Mouse (Mus musculus) gastrocnemius, adult 2 months (tissue): ENCODE measurements around the gene Mri1. TPM values are rescaled to one million over a fixed set of nuclear protein-coding genes. Genes with fewer than 3 reads are reported as not detected.

ENCODE experiments used
- DNase-seq: peaks from one replicate; pipeline ENCODE4 v3.0.0; 2022
- H3K27ac ChIP-seq: fragments of 200-600 bp; 2 replicates; pipeline ENCODE4 v1.8.1; 2022; ENCODE audit warnings: mild to moderate bottlenecking
- H3K4me3 ChIP-seq: fragments of 200-600 bp; 2 replicates; pipeline ENCODE4 v1.8.1; 2022; ENCODE audit warnings: mild to moderate bottlenecking, moderate library complexity
- CTCF ChIP-seq: fragments of 200-600 bp; IDR thresholded peaks from 2 replicates; pipeline ENCODE4 v1.8.1; 2022; ENCODE audit warnings: antibody characterized with exemption, mild to moderate bottlenecking, moderate library complexity
- intact Hi-C: fragments of 180-260 bp; cut with DNase I; formaldehyde crosslinking; loops from one replicate; pipeline ENCODE4 v1.15.1; 2025
- total RNA-seq, 2 experiments: library from RNA; stranded (reverse); gene quantifications; 2 replicates each; pipeline ENCODE4 v1.2.3; 2021

The Mri1 gene
- total RNA-seq, 2 experiments from 2014 or later, result 14.0 to 15.9 TPM

DNA sequence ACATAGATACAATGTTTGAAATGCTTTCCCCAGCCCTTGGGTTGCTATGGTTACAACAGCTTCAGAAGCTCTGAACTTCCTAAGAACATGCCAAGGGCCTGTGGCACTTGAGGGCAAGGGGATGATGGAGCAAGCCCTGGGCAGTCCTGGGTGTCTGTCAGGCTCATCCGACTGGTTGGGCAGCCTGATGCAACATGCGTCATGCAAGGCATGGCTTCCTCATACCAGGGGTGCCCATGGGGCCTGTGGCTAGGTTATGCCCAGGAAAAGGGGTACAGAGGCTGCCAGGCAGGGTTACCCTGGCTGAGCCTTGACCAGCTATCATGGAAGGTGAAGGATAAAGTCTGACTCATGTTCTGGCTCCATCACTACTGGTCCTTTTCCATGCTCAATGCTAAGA is 24.1 kb downstream of the Mri1 start:
- no peak for DNase-seq
- TF ChIP-seq CTCF, result no peak
- intact Hi-C loops, result no loop called here
- no peak overlapping the region for H3K27ac ChIP-seq
- no peak overlapping the region for H3K4me3 ChIP-seq

DNA sequence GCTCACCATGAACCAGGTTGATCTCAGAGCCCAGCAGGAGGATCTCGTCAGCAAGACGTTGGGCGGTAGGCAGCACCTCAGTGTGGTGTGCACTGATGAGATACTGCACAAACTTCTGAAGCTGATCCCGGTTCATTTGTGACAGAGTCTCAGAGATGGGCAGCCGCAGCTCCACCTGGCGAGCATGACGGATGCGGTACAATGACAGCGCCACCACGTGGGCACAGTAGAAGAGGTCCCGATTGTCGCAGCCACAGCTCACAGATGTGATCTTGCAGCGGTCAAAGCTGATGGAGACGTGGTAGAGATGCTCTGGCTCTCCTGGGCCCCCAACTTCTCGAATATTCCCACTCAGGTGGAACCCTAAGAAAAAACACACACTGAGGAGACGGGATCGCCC is 26.4 kb downstream of the Mri1 start:
- peak; percentile 31 for TF ChIP-seq CTCF
- intact Hi-C loops, result no loop called here
- H3K27ac ChIP-seq, result no peak overlapping the region
- no peak overlapping the region for H3K4me3 ChIP-seq
- DNase-seq, result no peak

- intact Hi-C loops, result no loop called here
- no peak for DNase-seq
- TF ChIP-seq CTCF, result no peak
- Histone ChIP-seq H3K27ac (peak overlapping the region; percentile 53), H3K4me3 (no peak overlapping the region)
These were observed 33.6 kb downstream of the Mri1 start for GRCm38 (mm10) chr8:84223322-84224029.

DNA sequence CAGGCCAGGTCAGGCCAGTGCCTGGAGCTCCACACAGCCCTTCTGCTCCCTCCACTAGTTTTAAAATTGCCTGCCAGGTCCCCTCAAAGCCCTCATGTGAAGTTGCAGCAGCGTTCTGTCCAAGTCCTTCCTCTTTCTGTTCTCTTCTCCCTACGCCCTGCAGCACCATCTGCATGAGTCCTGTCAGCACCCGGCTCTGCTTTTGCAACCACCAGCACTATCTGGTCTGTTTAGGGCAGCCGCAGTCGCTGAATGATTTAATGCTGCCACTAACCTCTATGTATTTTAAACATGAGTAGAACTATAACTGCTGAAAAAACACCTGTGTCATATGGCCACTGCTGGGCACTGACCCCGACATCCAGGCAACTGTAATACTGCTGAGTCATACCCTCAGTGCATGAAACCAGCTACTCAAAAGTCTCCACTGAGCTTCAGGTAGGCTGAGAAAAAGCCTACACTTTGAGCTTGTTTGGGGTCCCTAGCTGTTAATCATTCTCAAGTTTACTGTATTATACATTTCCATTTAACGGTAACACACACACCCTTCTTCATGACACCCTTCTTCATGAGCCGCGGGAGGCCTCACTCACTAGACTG is 34.5 kb downstream of the Mri1 start:
- peak overlapping the region; percentile 53 for H3K27ac ChIP-seq
- no peak overlapping the region for H3K4me3 ChIP-seq
- no peak for TF ChIP-seq CTCF
- no peak for DNase-seq
- intact Hi-C loops, result no loop called here

DNA sequence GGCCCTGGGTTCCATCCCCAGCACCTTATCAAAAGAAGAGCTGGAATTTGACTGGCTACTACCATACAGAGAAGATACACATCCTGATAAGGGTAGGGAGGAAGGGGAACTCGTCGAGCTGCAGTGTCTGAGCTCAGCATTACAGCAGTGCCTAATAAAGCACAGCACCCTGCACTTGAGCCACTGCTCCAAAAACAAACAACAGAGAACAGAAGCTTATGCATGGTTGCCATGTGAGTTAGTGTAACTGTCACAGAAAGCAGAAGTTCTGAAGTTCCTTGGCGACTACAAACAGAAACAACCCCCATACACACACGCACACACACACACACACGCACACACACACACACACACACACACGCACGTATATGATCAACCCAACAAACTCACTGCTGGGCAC is 37.0 kb downstream of the Mri1 start:
- Histone ChIP-seq H3K4me3 (no peak overlapping the region), H3K27ac (peak overlapping the region; percentile 43)
- no peak for TF ChIP-seq CTCF
- DNase-seq, result no peak
- intact Hi-C loops, result no loop called here

GRCm38 (mm10) chr8:84218143-84218542 is 39.0 kb downstream of the Mri1 start:
- Histone ChIP-seq H3K4me3 (no peak overlapping the region), H3K27ac (no peak overlapping the region)
- DNase-seq, result no peak
- intact Hi-C loops, result no loop called here
- no peak for TF ChIP-seq CTCF

GRCm38 (mm10) chr8:84217206-84217605 is 39.9 kb downstream of the Mri1 start:
- intact Hi-C loops, result no loop called here
- no peak for TF ChIP-seq CTCF
- Histone ChIP-seq H3K27ac (no peak overlapping the region), H3K4me3 (no peak overlapping the region)
- DNase-seq, result no peak

DNA sequence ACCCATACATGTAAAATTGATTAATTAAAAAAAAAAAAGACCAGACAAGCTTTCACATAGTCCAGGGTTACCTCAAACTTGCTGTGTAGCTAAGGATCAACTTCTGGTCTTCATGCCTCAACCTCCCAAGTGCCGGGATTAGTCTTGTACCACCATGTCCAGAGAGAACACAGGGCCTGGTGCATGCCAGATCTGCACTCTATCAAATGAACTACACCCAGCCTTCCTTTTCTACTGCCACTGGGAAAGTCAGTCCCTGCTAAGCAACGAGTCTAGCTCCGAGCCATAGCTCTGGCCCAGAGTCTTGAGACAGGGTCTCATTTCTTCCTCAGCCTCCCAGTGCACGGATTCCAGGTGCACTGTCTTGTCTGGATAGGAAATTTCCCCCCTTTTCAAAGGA is 43.8 kb downstream of the Mri1 start:
- TF ChIP-seq CTCF, result no peak
- no peak for DNase-seq
- intact Hi-C loops, result no loop called here
- no peak overlapping the region for H3K27ac ChIP-seq
- H3K4me3 ChIP-seq, result no peak overlapping the region

- no peak for DNase-seq
- intact Hi-C loops, result loop anchor here (2.0 kb wide), 1 partner anchor 173 kb away; no protein-coding TSS in a partner anchor
- Histone ChIP-seq H3K4me3 (no peak overlapping the region), H3K27ac (0 out of 2 replicates have a peak overlapping the region, but pooled peaks have one; percentile 56)
- no peak for TF ChIP-seq CTCF
These were observed 45.1 kb downstream of the Mri1 start for GRCm38 (mm10) chr8:84211881-84212563.

GRCm38 (mm10) chr8:84211202-84211601 is 45.9 kb downstream of the Mri1 start:
- TF ChIP-seq CTCF, result no peak
- peak overlapping the region; percentile 56 for H3K27ac ChIP-seq
- intact Hi-C loops, result loop anchor here (2.0 kb wide), 1 partner anchor 172 kb away; no protein-coding TSS in a partner anchor

GRCm38 (mm10) chr8:84210167-84210791 is 46.8 kb downstream of the Mri1 start:
- Histone ChIP-seq H3K27ac (peak overlapping the region; percentile 73), H3K4me3 (peak overlapping the region; percentile 38)
- intact Hi-C loops, result loop anchor here (1.0 to 2.0 kb wide), 2 partner anchors 24 to 171 kb away; no protein-coding TSS in a partner anchor
- peak; percentile 88 for DNase-seq
- peak; percentile 99 for TF ChIP-seq CTCF

More at GRCm38 (mm10) chr8:84211202-84211601, 45.9 kb downstream of the Mri1 start:
- no peak overlapping the region for H3K4me3 ChIP-seq
- peak; percentile 42 for DNase-seq
